In genomic region chr19:19110011-19110768, GRCm38 (mm10) we compare ENCODE assay signal across 8 mouse cellular contexts. TPM values are rescaled to one million over a fixed set of nuclear protein-coding genes. Genes with fewer than 3 reads are reported as not detected.
DNase-seq lines count a peak whose midpoint lies in the region; ATAC-seq lines count a peak whose summit lies in the region.

No protein-coding gene starts in this region.

- peak; percentile 64 for DNase-seq in embryonic facial prominence, embryonic 11.5 days (ENCODE audit: low spot score)
- DNase-seq in kidney, postnatal 10 days: peak; percentile 54
- DNase-seq in ovary, postnatal 10 days (ENCODE audit: low spot score): peak; percentile 22

- H3K27me3 ChIP-seq in megakaryocyte, embryonic 14.5 days (replicated peaks): peaks cover 40% of the 10 kb centered on the region
- H3K27me3 ChIP-seq in embryonic facial prominence, embryonic 11.5 days (ENCODE audit: control insufficient read depth, insufficient read depth, low read length): peaks cover 21% of the 10 kb centered on the region
- peaks cover 46% of the 10 kb centered on the region for H3K27me3 ChIP-seq in heart, embryonic 13.5 days (replicated peaks)
- H3K27me3 ChIP-seq in liver, embryonic 15.5 days: peaks cover 47% of the 10 kb centered on the region

- no peak overlapping the region for H3K27ac ChIP-seq in embryonic facial prominence, embryonic 11.5 days (replicated peaks; ENCODE audit: low read depth, low read length)
- no peak overlapping the region for H3K27ac ChIP-seq in heart, embryonic 13.5 days (replicated peaks)
- H3K27ac ChIP-seq in liver, embryonic 15.5 days (replicated peaks): no peak overlapping the region

- no peaks in the 10 kb centered on the region for H3K36me3 ChIP-seq in megakaryocyte, embryonic 14.5 days (replicated peaks; ENCODE audit: low read length)
- H3K36me3 ChIP-seq in embryonic facial prominence, embryonic 11.5 days (replicated peaks; ENCODE audit: control insufficient read depth, insufficient read depth, low read depth, low read length): no peaks in the 10 kb centered on the region
- H3K36me3 ChIP-seq in heart, embryonic 13.5 days: no peaks in the 10 kb centered on the region
- no peaks in the 10 kb centered on the region for H3K36me3 ChIP-seq in liver, embryonic 15.5 days (replicated peaks)

- H3K9me3 ChIP-seq in megakaryocyte, embryonic 14.5 days: no peaks in the 10 kb centered on the region
- H3K9me3 ChIP-seq in embryonic facial prominence, embryonic 11.5 days (replicated peaks; ENCODE audit: control insufficient read depth, low read length): no peaks in the 10 kb centered on the region
- no peaks in the 10 kb centered on the region for H3K9me3 ChIP-seq in heart, embryonic 13.5 days
- H3K9me3 ChIP-seq in liver, embryonic 15.5 days (replicated peaks): no peaks in the 10 kb centered on the region

- peak overlapping the region; percentile 91 for H3K4me3 ChIP-seq in megakaryocyte, embryonic 14.5 days (replicated peaks)
- H3K4me3 ChIP-seq in embryonic facial prominence, embryonic 11.5 days (ENCODE audit: low read depth, low read length): peak overlapping the region; percentile 38
- H3K4me3 ChIP-seq in heart, embryonic 13.5 days: peak overlapping the region; percentile 62
- peak overlapping the region; percentile 41 for H3K4me3 ChIP-seq in liver, embryonic 15.5 days (replicated peaks)

- H3K4me1 ChIP-seq in megakaryocyte, embryonic 14.5 days: peaks cover 33% of the 10 kb centered on the region
- 0 out of 2 replicates have a peak, but pooled peaks cover 2% of the 10 kb centered on the region for H3K4me1 ChIP-seq in embryonic facial prominence, embryonic 11.5 days (ENCODE audit: control insufficient read depth, insufficient read depth, low read length)
- H3K4me1 ChIP-seq in heart, embryonic 13.5 days: peaks cover 15% of the 10 kb centered on the region; the same call in 1 of the 2 replicates
- H3K4me1 ChIP-seq in liver, embryonic 15.5 days (replicated peaks): peaks cover 16% of the 10 kb centered on the region

- ATAC-seq in megakaryocyte, adult 5-6 weeks (ENCODE audit: poor library complexity, severe bottlenecking): no peak
- peak; percentile 45; the same call in 1 of the 2 replicates for ATAC-seq in embryonic facial prominence, embryonic 11.5 days (replicated peaks; ENCODE audit: insufficient number of reproducible peaks, low FRiP score, low TSS enrichment, low read depth)
- ATAC-seq in heart, embryonic 13.5 days (ENCODE audit: extremely low read depth, insufficient number of reproducible peaks, low FRiP score, low TSS enrichment): no peak
- no peak for ATAC-seq in liver, embryonic 15.5 days (ENCODE audit: insufficient read depth)
- no peak for ATAC-seq in activated CD4-positive, CD25-positive, alpha-beta regulatory T cell, adult 4 months

- H3K9ac ChIP-seq in embryonic facial prominence, embryonic 11.5 days (replicated peaks; ENCODE audit: low read length): peak overlapping the region; percentile 43
- peak overlapping the region; percentile 75 for H3K9ac ChIP-seq in heart, embryonic 13.5 days
- no peak overlapping the region for H3K9ac ChIP-seq in liver, embryonic 15.5 days

- WGBS in embryonic facial prominence, embryonic 11.5 days: 1% methylated on average over 49 of the region's 49 CpGs
- 2% methylated on average over 49 of the region's 49 CpGs for WGBS in heart, embryonic 13.5 days
- WGBS in liver, embryonic 15.5 days (ENCODE audit: insufficient replicate concordance): 1% methylated on average over 49 of the region's 49 CpGs

- peak overlapping the region; percentile 91 for H3K4me2 ChIP-seq in embryonic facial prominence, embryonic 11.5 days (ENCODE audit: low read depth, low read length)
- peak overlapping the region; percentile 92 for H3K4me2 ChIP-seq in heart, embryonic 13.5 days
- peak overlapping the region; percentile 62 for H3K4me2 ChIP-seq in liver, embryonic 15.5 days

RNA-seq across cellular contexts. Expression of gene Rorb, which starts 0.8 kb away (rescaled TPM):
- 0.17 TPM in 1 of 2 replicates, not detected in the other for polyA plus RNA-seq in megakaryocyte, embryonic 14.5 days (2012; ENCODE audit: insufficient read depth, low replicate concordance)
- not detected in 2 replicates for total RNA-seq in megakaryocyte, adult 5-6 weeks (2015)
- total RNA-seq in megakaryocyte, adult 5-6 weeks (2017): not detected in 2 replicates
- 2.1 and 4.2 TPM in 2 replicates for polyA plus RNA-seq in embryonic facial prominence, embryonic 11.5 days (2014; fragmentation: Nextera tagmentation; extraction: Ambion mirVana)
- 0.39 and 0.48 TPM in 2 replicates for polyA plus RNA-seq in heart, embryonic 13.5 days (2015; fragmentation: Nextera tagmentation; extraction: Ambion mirVana)
- polyA plus RNA-seq in liver, embryonic 15.5 days (2015; fragmentation: Nextera tagmentation; extraction: Ambion mirVana): 0.01 TPM in 2 replicates
- polyA plus RNA-seq in activated CD4-positive, CD25-positive, alpha-beta regulatory T cell, adult 4 months (2017; shearing (Covaris generic)): under 1 TPM; 0.09 to 0.52 TPM

Comparison
In these comparisons a context has a peak if more than half of its experiments do, and no peak if none do; other contexts are left out.
1. H3K4me3 ChIP-seq: peak in every context shown above with its lines; median percentile 91 in megakaryocyte, embryonic 14.5 days; 62 in heart, embryonic 13.5 days; 41 in liver, embryonic 15.5 days; 38 in embryonic facial prominence, embryonic 11.5 days.